Mouse (Mus musculus) heart, adult 2 months (tissue): ENCODE data around the gene Mex3a.

ENCODE experiments used
- CTCF ChIP-seq: fragments of 200-600 bp; IDR thresholded peaks from 2 replicates; pipeline ENCODE4 v1.8.1; 2022; ENCODE audit warnings: antibody characterized with exemption, mild to moderate bottlenecking, moderate library complexity
- POLR2A ChIP-seq: fragments of 200-500 bp; IDR thresholded peaks from 2 replicates; pipeline ENCODE4 v1.6.1; 2011; ENCODE audit warnings: mild to moderate bottlenecking, low read depth, low read length, control low read depth; ENCODE audit not compliant: insufficient read depth

- no peak for TF ChIP-seq CTCF
- TF ChIP-seq POLR2A = no peak
Measured at GRCm38 (mm10) chr3:88486043-88486442, 46.2 kb upstream of the Mex3a start.
